Mouse (Mus musculus): ENCODE data around the gene Hist1h4h. TPM values are rescaled to one million over a fixed set of nuclear protein-coding genes. Genes with fewer than 3 reads are reported as not detected.

The Hist1h4h gene
- total RNA-seq (2014; fragmentation: Nextera tagmentation) (115 and 209 TPM in 2 replicates), total RNA-seq (2017) (683 and 1,187 TPM in 2 replicates)

DNA sequence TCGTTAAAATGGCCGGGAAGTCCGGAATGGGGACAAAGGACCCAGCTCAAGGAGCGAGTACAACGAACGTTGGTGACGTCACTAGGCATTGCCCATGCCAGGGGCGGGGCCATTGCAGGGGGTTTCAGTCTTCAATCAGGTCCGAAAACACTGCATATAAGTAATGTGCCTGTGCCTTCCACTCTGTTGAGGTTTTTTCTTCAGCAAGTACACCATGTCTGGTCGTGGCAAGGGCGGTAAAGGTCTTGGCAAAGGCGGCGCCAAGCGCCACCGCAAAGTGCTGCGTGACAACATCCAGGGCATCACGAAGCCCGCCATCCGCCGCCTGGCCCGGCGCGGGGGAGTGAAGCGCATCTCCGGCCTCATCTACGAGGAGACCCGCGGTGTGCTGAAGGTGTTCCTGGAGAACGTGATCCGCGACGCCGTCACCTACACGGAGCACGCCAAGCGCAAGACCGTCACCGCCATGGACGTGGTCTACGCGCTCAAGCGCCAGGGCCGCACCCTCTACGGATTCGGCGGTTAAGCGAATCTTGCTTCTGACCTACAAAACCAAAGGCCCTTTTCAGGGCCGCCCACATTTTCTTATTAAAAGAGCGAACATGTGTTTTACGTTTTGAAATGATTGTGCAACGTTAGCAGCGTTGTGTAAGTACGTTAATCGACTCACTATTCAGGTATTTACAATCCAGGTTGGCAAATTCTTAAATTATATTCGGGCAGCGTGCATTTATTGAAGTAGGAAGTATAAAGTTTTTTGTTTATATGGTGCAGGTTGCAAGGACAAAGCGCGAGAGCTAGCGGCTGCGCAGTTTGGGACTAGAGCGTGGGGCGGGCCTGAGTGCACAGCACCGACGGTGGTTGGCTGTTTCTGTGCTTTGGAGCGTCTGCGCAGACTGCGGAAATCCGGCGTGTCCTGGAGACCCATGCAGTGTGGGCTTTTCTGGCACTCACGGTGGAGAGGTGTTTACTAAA is at the start of gene Hist1h4h:
TSS of gene Hist1h4h (plus strand) at position 150 of the 975 bp plus-strand sequence.
- ATAC-seq (replicated peaks; ENCODE audit: low FRiP score, low TSS enrichment, poor library complexity, severe bottlenecking): peak; percentile 61

DNA sequence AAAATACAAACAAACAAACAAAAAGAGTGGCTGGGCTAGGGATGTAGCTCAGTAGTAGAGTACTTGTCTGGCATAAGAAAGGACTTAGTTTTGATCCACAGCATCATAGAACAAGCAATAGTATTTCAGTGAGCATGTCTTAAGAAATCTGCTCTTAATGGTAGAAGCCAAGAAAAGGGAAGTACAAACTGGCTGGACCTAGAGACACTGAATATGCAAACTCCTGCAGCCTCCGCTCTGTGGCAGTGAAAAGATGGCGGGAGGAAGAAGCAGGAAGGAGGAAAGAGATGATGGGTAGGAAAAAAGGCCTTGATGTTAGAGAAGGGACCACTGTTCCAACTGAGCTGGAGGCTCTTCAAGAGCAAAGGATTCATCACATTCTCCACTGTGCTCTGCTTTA is 47.7 kb upstream of the Hist1h4h start:
- no peak for ATAC-seq (replicated peaks; ENCODE audit: low FRiP score, low TSS enrichment, poor library complexity, severe bottlenecking)

DNA sequence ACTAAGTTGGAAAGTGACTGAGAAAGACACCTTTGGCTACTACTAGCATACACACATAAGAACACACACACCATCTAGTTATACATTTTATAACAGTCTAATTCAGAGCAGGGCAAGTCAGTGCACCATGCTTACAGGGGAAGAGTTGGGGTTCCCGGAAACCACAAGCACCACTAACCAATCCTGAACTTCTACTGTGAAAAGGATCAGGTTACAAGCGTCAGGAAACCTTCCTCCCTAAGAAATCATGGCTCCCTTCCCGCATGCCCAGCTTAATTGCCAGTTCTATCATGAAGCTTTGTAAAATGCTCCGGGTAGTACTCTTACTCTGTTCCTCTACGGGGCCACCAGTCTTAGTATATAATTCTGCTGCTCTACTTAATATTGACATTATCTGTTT is 45.6 kb upstream of the Hist1h4h start:
- ATAC-seq (replicated peaks; ENCODE audit: low FRiP score, low TSS enrichment, poor library complexity, severe bottlenecking): no peak

DNA sequence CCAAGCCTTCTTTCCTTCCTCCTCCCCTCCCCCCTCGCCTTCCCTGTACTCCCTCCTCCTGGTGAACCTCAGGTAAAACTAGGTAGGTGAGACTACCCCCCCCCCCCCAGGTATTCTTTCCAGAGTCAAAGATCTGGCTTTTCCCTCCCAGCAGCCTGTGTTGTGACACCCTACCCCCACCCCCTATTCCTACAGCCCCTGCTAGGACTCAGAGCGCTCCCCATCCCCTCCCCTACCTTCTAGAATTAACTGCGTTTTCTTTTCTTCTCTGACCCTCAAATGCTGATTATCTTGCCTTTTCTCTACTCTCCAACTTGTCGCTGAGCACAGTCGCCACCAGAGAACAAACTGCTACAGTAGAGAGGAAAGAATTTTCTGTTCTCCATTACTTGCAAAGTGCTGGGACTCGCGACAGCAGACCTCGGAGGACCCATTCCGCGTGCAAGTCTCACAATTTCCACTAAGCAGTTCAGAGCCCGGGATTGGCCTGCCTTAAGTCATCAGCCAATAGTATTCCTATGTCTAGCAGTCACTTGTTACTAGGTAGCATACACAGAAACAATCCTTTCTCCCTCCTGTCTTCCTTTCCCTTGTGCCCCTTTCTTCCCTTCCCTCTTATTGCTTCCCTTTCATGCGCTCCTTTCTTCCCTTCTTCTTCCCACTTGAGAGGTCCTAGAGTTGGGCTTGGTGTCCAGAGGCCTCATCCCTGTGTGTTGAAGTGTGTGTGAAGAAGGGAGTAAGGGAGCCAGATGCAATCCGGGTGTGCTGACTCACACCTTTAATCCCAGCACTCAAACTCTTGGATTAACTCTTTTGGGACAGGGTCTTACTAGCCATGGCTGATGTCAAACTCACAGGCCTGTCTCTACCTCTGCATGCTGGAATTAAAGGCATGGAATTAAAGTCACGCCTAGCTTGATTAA is 42.2 kb upstream of the Hist1h4h start, which contains the start of gene Btn2a2:
TSS of gene Btn2a2 (minus strand) at position 458 of the 923 bp plus-strand sequence.
- ATAC-seq (replicated peaks; ENCODE audit: low FRiP score, low TSS enrichment, poor library complexity, severe bottlenecking): peak; percentile 96

DNA sequence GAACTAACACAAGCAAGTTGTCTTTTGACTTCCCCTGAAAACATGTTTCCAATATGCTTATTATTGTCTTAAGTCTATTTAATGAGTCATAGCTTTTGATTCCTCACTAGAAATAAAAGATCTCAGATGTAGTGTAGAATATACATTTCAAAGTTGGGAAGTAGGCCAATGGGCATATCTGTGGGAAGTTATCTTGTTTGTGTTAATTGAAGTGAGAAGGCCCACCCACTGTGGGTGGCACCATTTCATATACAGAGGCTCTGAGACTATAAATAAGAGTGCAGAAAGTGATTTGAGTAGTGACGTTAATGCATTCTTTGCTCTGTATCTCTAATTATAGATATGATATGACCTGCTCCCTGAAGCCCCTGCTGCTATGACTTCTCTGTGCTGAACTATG is 40.0 kb upstream of the Hist1h4h start:
- peak; percentile 16; the same call in 1 of the 2 replicates for ATAC-seq (replicated peaks; ENCODE audit: low FRiP score, low TSS enrichment, poor library complexity, severe bottlenecking)

DNA sequence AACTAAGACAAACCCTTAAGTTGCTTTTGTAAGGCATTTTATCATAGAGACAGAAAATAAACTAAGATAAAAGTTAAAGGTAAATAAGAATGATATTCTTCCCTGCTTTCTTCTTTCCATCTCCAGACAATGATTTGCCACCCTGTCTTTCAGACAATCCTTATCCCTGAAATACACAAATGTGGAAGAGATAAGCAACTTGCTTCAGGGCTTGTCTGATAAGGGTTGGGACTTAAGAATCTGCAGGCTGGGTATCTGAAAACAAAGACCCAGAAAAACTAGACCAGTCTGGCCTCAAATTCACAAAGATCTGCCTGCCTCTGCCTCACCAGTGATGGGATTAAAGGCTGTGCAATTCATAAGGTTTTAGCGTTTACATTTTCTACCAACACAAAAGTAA is 39.6 kb upstream of the Hist1h4h start:
- 0 out of 2 replicates have a peak, but pooled peaks have one; percentile 32 for ATAC-seq (replicated peaks; ENCODE audit: low FRiP score, low TSS enrichment, poor library complexity, severe bottlenecking)

DNA sequence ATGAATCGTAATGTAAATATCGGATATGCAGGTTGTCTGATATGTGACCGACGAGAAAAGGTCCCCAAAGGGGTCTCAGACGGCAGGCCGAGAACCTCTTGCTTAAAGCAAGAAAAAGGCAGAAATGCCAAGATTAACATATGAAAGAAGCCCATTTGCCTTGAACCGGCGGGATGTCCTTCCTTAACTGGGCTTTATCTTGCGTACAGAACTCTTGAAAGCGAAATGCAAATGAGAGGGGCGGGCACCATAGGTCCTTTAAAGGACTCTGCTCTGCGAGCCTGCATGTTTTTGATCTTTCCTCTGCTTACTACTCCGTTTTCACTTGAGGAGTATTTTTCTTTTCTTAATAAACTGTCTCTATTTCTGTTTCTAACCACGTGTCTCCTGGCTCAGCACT is 38.9 kb upstream of the Hist1h4h start:
- 0 out of 2 replicates have a peak, but pooled peaks have one; percentile 54 for ATAC-seq (replicated peaks; ENCODE audit: low FRiP score, low TSS enrichment, poor library complexity, severe bottlenecking)

DNA sequence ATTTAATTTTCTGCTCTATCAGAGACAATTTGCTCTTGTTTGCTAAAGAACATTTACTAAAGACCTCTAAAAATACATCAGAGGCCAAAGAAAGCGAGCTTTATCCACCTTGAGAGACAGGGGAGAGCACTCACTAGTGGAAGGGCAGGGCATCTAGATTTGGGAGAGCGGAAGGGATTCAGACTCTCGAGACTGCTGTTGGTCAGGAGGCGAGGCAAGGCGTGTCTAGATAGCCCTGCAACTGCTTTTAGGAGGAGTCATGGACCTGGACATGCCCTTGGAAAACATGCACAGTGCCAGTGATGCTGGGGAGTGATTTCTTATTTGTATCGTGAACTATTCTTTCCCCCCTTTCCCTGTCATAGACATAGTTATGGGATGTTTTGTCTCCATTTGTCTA is 35.3 kb upstream of the Hist1h4h start:
- ATAC-seq (replicated peaks; ENCODE audit: low FRiP score, low TSS enrichment, poor library complexity, severe bottlenecking): no peak

DNA sequence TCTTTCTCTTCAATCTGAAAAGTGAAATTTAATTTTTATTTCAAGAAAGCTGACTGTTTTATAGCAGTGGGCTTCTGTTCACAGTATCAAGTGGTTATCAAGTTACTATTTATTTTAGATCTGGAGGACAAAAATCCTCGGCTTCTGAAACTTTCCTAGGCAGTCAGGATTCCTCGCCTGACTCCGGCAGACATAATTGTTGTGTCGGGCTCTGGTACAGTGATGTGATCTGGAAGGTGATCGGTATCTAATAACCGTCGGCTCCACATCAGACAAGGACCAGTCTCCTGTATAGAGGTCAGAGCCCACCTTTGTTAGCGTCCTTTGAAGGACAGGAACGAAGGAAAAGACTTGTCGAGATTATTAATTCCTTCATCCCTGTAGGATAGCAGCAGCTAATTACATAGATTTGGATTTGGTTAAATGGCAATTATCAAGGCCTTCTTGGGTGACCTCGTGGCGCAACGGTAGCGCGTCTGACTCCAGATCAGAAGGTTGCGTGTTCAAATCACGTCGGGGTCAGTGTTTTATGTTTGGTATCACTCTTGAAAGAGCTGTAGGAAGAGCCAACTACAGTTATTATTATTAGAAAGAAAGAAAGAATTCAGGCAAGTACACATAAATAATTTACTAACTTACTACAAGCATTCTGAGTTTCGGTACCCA is 33.1 kb upstream of the Hist1h4h start:
- ATAC-seq (replicated peaks; ENCODE audit: low FRiP score, low TSS enrichment, poor library complexity, severe bottlenecking): no peak

DNA sequence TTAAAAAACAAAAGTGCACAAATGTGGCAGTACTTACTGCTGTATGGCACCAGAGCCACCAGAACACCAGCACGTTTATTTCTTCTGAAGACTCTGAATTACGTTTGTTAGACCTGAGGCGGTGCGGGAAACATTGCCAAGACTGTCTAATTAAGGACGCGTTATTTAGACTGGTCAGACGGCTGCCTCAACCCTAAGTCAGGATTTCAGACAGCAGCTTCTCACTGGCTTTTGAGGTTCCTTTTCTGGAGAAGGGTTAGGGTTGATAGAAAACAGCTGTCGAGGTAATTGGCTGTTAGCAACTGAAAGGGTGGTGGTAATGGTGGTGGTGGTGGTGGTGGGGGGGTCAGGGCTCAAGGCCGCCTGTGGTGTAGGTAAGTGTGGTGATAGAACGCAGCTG is 32.2 kb upstream of the Hist1h4h start:
- ATAC-seq (replicated peaks; ENCODE audit: low FRiP score, low TSS enrichment, poor library complexity, severe bottlenecking): no peak

DNA sequence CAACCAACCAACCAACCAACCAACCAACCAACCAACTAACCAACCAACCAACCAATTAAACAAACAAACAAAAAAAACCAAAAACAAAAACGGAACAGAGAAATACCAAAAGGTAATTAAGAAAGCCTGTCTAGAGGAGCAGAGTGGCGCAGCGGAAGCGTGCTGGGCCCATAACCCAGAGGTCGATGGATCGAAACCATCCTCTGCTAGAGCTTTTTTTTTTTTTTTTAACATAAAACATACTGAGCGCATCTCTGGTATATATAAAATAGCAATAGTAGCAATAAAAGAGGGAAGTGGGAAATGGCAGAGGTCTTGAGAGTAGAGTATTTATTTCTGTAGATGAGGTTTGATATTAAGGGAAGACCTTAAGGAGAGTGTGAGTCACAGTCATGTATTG is 30.9 kb upstream of the Hist1h4h start:
- no peak for ATAC-seq (replicated peaks; ENCODE audit: low FRiP score, low TSS enrichment, poor library complexity, severe bottlenecking)

DNA sequence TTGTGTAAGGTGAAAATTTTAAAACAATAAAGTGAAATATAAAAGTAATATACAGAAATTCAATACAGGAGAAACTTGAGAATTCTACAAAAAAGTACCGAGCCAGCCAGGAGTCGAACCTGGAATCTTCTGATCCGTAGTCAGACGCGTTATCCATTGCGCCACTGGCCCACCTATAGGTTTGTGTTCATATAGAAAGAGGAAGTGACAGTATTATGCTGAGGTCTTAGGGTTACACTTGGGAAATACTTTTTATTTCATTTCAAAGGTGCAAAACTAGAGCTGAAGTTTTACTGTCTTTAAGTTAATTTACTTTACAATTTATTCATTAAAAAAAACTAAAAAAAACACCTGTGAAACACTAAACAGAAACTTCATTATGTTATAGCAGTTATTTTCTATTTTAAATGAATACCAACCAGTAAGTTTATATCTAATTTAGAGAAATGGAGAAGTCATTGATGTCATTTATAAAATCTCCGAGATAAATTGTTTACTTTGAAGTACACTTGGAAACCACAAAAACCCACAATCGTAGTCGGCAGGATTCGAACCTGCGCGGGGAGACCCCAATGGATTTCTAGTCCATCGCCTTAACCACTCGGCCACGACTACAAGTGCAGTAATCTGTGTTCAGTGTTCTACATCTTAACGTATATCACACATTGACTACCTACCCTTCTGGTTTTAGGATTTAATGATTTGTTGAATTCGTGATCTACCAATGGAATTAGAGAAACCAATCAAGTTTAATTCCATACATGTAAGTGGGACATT is 30.2 kb upstream of the Hist1h4h start:
- peak; percentile 38 for ATAC-seq (replicated peaks; ENCODE audit: low FRiP score, low TSS enrichment, poor library complexity, severe bottlenecking)

DNA sequence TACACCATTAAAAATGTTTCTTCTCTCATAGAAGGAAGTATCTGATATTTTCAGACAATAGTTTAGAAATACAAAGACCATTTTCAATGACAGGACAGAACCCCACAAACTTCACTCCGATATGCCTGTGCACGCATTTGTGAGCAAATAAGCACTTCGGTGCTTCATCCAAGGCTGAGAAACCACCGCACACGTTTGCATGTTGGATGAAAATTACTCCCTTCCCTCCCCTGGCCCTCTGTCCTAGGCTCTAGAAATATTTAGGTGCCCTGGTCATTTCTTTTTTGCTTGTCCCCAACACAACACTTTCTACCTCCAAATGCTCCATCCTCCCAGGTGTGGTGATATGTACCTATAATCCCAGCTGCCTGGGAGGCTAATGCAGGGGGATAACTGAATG is 29.3 kb upstream of the Hist1h4h start:
- no peak for ATAC-seq (replicated peaks; ENCODE audit: low FRiP score, low TSS enrichment, poor library complexity, severe bottlenecking)

DNA sequence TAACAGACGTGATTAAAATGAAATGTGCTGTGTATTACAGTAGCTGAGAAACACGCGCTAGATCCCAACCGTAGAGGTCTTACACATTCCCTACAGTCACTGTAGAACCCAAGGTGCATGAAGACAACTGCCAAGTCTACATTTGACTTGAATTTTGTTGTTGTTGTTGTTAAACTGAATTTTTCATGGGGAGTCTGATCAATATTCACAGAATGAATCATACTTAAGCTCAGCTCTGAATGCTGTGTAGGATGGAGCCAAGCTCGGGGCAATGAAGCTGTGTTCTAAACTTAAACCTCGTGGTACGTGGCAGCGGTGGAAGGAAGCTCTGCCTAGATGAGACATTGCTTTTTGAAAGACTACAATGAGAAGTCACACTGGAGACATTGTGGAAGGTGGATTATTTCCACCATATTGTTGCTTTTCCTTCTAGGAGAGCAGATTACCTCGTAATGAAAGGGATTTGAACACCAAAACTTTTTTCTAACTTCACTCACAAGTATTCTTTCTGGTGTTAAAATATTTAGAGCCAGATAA is 28.8 kb upstream of the Hist1h4h start:
- ATAC-seq (replicated peaks; ENCODE audit: low FRiP score, low TSS enrichment, poor library complexity, severe bottlenecking): no peak

DNA sequence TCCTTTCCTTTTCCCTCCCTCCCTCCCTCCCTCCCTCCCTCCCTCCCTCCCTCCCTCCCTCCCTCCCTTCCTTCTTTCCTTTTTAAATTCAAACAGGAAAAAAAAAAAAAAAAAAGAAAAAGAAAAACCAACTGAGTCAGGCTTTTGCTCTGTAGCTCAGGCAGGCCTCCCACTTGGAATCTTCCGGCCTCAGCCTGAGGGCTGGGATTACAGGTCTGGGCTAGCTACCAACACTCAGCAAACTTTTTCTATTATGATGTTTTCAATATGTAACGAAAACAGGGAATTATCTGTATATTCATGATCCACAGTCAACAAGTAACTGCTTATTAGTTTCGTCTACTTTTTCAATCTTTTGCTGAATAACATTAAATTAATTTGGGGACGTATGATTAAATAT is 27.9 kb upstream of the Hist1h4h start:
- no peak for ATAC-seq (replicated peaks; ENCODE audit: low FRiP score, low TSS enrichment, poor library complexity, severe bottlenecking)

DNA sequence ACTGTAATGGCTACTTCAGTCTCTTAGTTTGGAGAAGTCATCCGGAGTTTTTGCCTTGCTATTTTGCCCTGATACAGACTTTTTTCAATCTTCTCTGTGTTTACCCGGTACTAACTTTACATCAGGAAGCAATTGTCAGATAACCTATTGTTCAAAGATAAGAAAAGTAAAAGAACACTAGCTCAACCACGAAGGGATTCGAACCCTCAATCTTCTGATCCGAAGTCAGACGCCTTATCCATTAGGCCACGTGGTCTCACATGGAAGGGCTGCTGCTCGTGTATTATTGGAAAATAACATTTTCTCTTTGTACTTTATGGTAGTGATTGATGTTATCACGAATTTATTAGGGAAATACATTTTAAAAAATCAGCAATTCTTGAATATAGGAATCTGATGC is 27.1 kb upstream of the Hist1h4h start:
- peak; percentile 41; the same call in 1 of the 2 replicates for ATAC-seq (replicated peaks; ENCODE audit: low FRiP score, low TSS enrichment, poor library complexity, severe bottlenecking)

DNA sequence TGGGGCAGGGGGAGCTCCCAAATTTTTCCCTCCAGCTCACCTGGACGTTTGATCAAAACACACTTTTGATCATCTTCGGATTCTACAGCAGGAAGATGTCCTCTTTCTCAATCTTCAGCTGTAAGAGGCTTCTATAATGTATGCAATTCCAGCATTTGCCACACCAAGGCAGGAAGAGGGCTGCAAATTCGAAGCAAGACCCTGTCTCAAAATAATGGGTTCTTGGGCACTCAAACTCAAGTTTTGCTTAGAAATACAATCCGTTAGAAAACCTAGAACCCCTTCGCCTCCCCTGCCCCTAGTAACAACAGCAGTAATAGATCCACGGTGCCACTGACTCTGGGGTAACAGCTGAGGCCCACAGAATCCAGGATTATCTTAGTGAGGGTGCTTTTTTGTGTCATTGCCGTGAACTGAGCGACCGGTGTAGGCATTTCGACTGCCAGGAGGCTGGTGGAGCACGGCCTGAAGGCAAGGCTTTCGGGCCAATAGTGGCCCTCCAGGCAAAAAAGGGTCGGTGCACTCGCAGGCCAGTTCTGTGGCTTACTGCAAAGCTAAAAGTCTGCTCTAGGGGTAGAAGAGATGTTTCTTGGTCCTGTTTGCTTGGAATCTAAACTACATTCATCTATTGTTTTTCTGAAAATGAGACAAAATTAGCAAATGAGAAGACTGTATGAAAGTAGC is 25.0 kb upstream of the Hist1h4h start:
- ATAC-seq (replicated peaks; ENCODE audit: low FRiP score, low TSS enrichment, poor library complexity, severe bottlenecking): peak; percentile 17; the same call in 1 of the 2 replicates

DNA sequence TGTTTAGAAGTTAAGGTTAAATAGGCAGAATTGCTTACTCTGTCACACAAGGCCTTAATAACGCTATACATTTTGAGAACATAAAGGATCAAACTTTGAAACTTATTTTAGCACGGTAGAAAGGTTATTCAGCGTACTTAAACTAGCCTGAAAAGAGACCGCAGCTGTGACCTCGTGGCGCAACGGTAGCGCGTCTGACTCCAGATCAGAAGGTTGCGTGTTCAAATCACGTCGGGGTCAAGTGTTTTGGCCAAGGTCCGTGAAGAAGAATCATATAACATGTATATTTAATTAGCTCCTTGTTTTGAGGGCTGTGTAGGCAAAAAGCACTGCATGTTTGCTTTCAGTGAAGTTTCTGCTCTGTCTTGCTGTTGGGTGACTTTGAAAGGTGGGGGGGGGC is 24.5 kb upstream of the Hist1h4h start:
- no peak for ATAC-seq (replicated peaks; ENCODE audit: low FRiP score, low TSS enrichment, poor library complexity, severe bottlenecking)
